Mouse (Mus musculus) lung, embryonic 14.5 days (tissue): Measurements from ENCODE around the gene Rab11a. TPM values are rescaled to one million over a fixed set of nuclear protein-coding genes. Genes with fewer than 3 reads are reported as not detected.

ENCODE experiments used
- ATAC-seq: fragments of 200-750 bp; cut with Nextera tagmentation; 2 replicates; pipeline ENCODE4 v1.8.0; 2017; ENCODE audit warnings: mild to moderate bottlenecking, moderate TSS enrichment, moderate library complexity; ENCODE audit not compliant: insufficient read depth
- DNase-seq: peaks from one replicate; pipeline ENCODE4 v3.0.0-alpha.2; 2015
- H3K27ac ChIP-seq: fragments of 300-500 bp; sonication (generic); 2 replicates; pipeline ENCODE4 v1.5.1; 2014; ENCODE audit warnings: low read depth, mild to moderate bottlenecking, moderate library complexity
- H3K27me3 ChIP-seq: fragments of 300-500 bp; sonication (generic); 2 replicates; pipeline ENCODE4 v1.6.1; 2014; ENCODE audit warnings: low read length, control low read depth; ENCODE audit not compliant: insufficient read depth
- H3K36me3 ChIP-seq: fragments of 300-500 bp; sonication (generic); 2 replicates; pipeline ENCODE4 v1.6.1; 2014; ENCODE audit warnings: control low read depth; ENCODE audit not compliant: insufficient read depth
- H3K4me1 ChIP-seq: fragments of 300-500 bp; sonication (generic); 2 replicates; pipeline ENCODE4 v1.6.1; 2014; ENCODE audit warnings: antibody characterized with exemption, control low read depth; ENCODE audit not compliant: insufficient read depth
- H3K4me2 ChIP-seq: fragments of 300-500 bp; sonication (generic); 2 replicates; pipeline ENCODE4 v1.6.1; 2014; ENCODE audit warnings: mild to moderate bottlenecking
- H3K4me3 ChIP-seq: fragments of 300-500 bp; sonication (generic); 2 replicates; pipeline ENCODE4 v1.5.1; 2014; ENCODE audit warnings: low read depth, low read length
- H3K9ac ChIP-seq: fragments of 300-500 bp; sonication (generic); 2 replicates; pipeline ENCODE4 v1.6.1; 2014
- H3K9me3 ChIP-seq: fragments of 300-500 bp; sonication (generic); 2 replicates; pipeline ENCODE4 v1.6.1; 2016; ENCODE audit warnings: low read depth, low read length, control low read depth
- CTCF ChIP-seq: IDR thresholded peaks from 2 replicates; pipeline ENCODE4 v1.5.1; 2016; ENCODE audit warnings: antibody characterized with exemption, low read depth
- WGBS: fragments of 180-500 bp; shearing (Covaris S2); extraction: QIAGEN DNeasy Blood & Tissue Kit; methylation state at CpG from one replicate; pipeline ENCODE4 v1.1.7; 2014; 5-methylcytosine and 5-hydroxymethylcytosine counted together
- polyA plus RNA-seq: library from polyadenylated mRNA; unstranded; fragments of >200 nt; fragmentation: Nextera tagmentation; extraction: Ambion mirVana; gene quantifications from 2 replicates; pipeline ENCODE4 v1.2.1, GENCODE M21; 2014

The Rab11a gene
- polyA plus RNA-seq, 1 experiment from 2014 or later, result 327 TPM

GRCm38 (mm10) chr9:64775491-64775890 lies 37.9 kb upstream of the Rab11a start:
- no peak overlapping the region for H3K27ac ChIP-seq
- no peak for TF ChIP-seq CTCF

GRCm38 (mm10) chr9:64774883-64775282 lies 37.3 kb upstream of the Rab11a start:
- no peak for TF ChIP-seq CTCF
- no peak overlapping the region for H3K4me3 ChIP-seq
- H3K27ac ChIP-seq, result peak overlapping the region; percentile 31; the same call in 1 of the 2 replicates
- H3K4me1 ChIP-seq, result no peaks in the 10 kb centered on the region
- no peaks in the 10 kb centered on the region for H3K9me3 ChIP-seq
- DNase-seq, result no peak
- H3K36me3 ChIP-seq, result no peaks in the 10 kb centered on the region
- 75% methylated on average over 2 of the region's 2 CpGs for WGBS
- H3K4me2 ChIP-seq, result no peak overlapping the region
- no peaks in the 10 kb centered on the region for H3K27me3 ChIP-seq
- ATAC-seq, result no peak
- no peak overlapping the region for H3K9ac ChIP-seq

More at GRCm38 (mm10) chr9:64775491-64775890, 37.9 kb upstream of the Rab11a start:
- no peak overlapping the region for H3K4me3 ChIP-seq
- H3K27me3 ChIP-seq, result no peaks in the 10 kb centered on the region
- no peak overlapping the region for H3K4me2 ChIP-seq
- H3K9me3 ChIP-seq, result no peaks in the 10 kb centered on the region
- no peak overlapping the region for H3K9ac ChIP-seq
- no peaks in the 10 kb centered on the region for H3K36me3 ChIP-seq
- ATAC-seq (no peak), DNase-seq (no peak)
- H3K4me1 ChIP-seq, result no peaks in the 10 kb centered on the region
- 71% methylated on average over 4 of the region's 4 CpGs for WGBS

- Histone ChIP-seq H3K4me1 (no peaks in the 10 kb centered on the region), H3K4me3 (no peak overlapping the region), H3K27me3 (no peaks in the 10 kb centered on the region), H3K9ac (no peak overlapping the region), H3K36me3 (no peaks in the 10 kb centered on the region), H3K4me2 (no peak overlapping the region), H3K9me3 (no peaks in the 10 kb centered on the region), H3K27ac (no peak overlapping the region; the same call in 1 of the 2 replicates)
- DNase-seq (peak; percentile 16), ATAC-seq (no peak)
- no peak for TF ChIP-seq CTCF
- WGBS, result 38% methylated on average over 5 of the region's 5 CpGs
Measured at GRCm38 (mm10) chr9:64774411-64774811, 36.9 kb upstream of the Rab11a start.

GRCm38 (mm10) chr9:64773936-64774335 lies 36.4 kb upstream of the Rab11a start:
- ATAC-seq, result no peak
- Histone ChIP-seq H3K9me3 (no peaks in the 10 kb centered on the region), H3K36me3 (no peaks in the 10 kb centered on the region), H3K27me3 (no peaks in the 10 kb centered on the region), H3K27ac (no peak overlapping the region), H3K4me2 (no peak overlapping the region), H3K4me3 (no peak overlapping the region), H3K4me1 (no peaks in the 10 kb centered on the region), H3K9ac (no peak overlapping the region)
- DNase-seq, result peak; percentile 48
- WGBS, result 55% methylated on average over 4 of the region's 4 CpGs
- TF ChIP-seq CTCF, result peak; percentile 23; the same call in 1 of the 2 replicates

GRCm38 (mm10) chr9:64773254-64773653 lies 35.7 kb upstream of the Rab11a start:
- Histone ChIP-seq H3K4me2 (no peak overlapping the region), H3K27ac (no peak overlapping the region), H3K9me3 (no peaks in the 10 kb centered on the region), H3K4me1 (no peaks in the 10 kb centered on the region), H3K4me3 (no peak overlapping the region), H3K9ac (no peak overlapping the region), H3K27me3 (no peaks in the 10 kb centered on the region), H3K36me3 (no peaks in the 10 kb centered on the region)
- WGBS, result 60% methylated on average over 8 of the region's 8 CpGs
- ATAC-seq (no peak), DNase-seq (no peak)
- TF ChIP-seq CTCF, result no peak

- no peaks in the 10 kb centered on the region for H3K9me3 ChIP-seq
- 40% methylated on average over 5 of the region's 5 CpGs for WGBS
- DNase-seq, result peak; percentile 69
- H3K4me1 ChIP-seq, result no peaks in the 10 kb centered on the region
- no peak overlapping the region for H3K4me2 ChIP-seq
- TF ChIP-seq CTCF, result no peak
- ATAC-seq, result no peak
- no peak overlapping the region for H3K27ac ChIP-seq
- H3K4me3 ChIP-seq, result no peak overlapping the region
- no peaks in the 10 kb centered on the region for H3K27me3 ChIP-seq
- no peak overlapping the region for H3K9ac ChIP-seq
- H3K36me3 ChIP-seq, result no peaks in the 10 kb centered on the region
Measured at GRCm38 (mm10) chr9:64771236-64771635, 33.7 kb upstream of the Rab11a start.

- DNase-seq, result no peak
- no peak for ATAC-seq
- whole genome bisulfite sequencing, result 74% methylated on average over 5 of the region's 5 CpGs
Measured at GRCm38 (mm10) chr9:64770411-64770849, 32.9 kb upstream of the Rab11a start.

GRCm38 (mm10) chr9:64769911-64770310 lies 32.4 kb upstream of the Rab11a start:
- Histone ChIP-seq H3K27me3 (no peaks in the 10 kb centered on the region), H3K27ac (no peak overlapping the region), H3K36me3 (no peaks in the 10 kb centered on the region), H3K4me3 (no peak overlapping the region), H3K9me3 (no peaks in the 10 kb centered on the region), H3K4me1 (no peaks in the 10 kb centered on the region), H3K9ac (no peak overlapping the region), H3K4me2 (no peak overlapping the region)
- DNase-seq (no peak), ATAC-seq (no peak)
- TF ChIP-seq CTCF, result no peak
- 89% methylated on average over 6 of the region's 6 CpGs for WGBS

More at GRCm38 (mm10) chr9:64770411-64770849, 32.9 kb upstream of the Rab11a start:
- Histone ChIP-seq H3K9me3 (no peaks in the 10 kb centered on the region), H3K4me2 (no peak overlapping the region), H3K27ac (no peak overlapping the region), H3K4me1 (no peaks in the 10 kb centered on the region), H3K4me3 (no peak overlapping the region), H3K27me3 (no peaks in the 10 kb centered on the region), H3K36me3 (no peaks in the 10 kb centered on the region), H3K9ac (no peak overlapping the region)
- TF ChIP-seq CTCF, result no peak
